Mouse (Mus musculus) embryonic facial prominence, embryonic 14.5 days (tissue): ENCODE results near the gene Capn8. TPM values are rescaled to one million over a fixed set of nuclear protein-coding genes. Genes with fewer than 3 reads are reported as not detected.

Experiments
- ATAC-seq: fragments of 200-750 bp; cut with Nextera tagmentation; 2 replicates; pipeline ENCODE4 v1.8.0; 2017; ENCODE audit warnings: low read depth, moderate number of reproducible peaks, moderate TSS enrichment
- DNase-seq: peaks from one replicate; pipeline ENCODE4 v3.0.0-alpha.2; 2015; ENCODE audit warnings: low spot score
- H3K27ac ChIP-seq: fragments of 300-500 bp; sonication (generic); replicated peaks from 2 replicates; pipeline ENCODE4 v1.5.1; 2014; ENCODE audit warnings: low read depth, mild to moderate bottlenecking, low read length, moderate library complexity
- H3K27me3 ChIP-seq: fragments of 300-500 bp; sonication (generic); replicated peaks from 2 replicates; pipeline ENCODE4 v1.6.1; 2014; ENCODE audit warnings: low read length; ENCODE audit not compliant: control insufficient read depth, insufficient read depth
- H3K36me3 ChIP-seq: fragments of 300-500 bp; sonication (generic); 2 replicates; pipeline ENCODE4 v1.6.1; 2014; ENCODE audit warnings: low read length, mixed read lengths; ENCODE audit not compliant: control insufficient read depth, insufficient read depth
- H3K4me1 ChIP-seq: fragments of 300-500 bp; sonication (generic); 2 replicates; pipeline ENCODE4 v1.6.1; 2014; ENCODE audit warnings: antibody characterized with exemption, low read length; ENCODE audit not compliant: control insufficient read depth, insufficient read depth
- H3K4me2 ChIP-seq: fragments of 300-500 bp; sonication (generic); 2 replicates; pipeline ENCODE4 v1.6.1; 2014; ENCODE audit warnings: low read depth, mild to moderate bottlenecking, low read length, moderate library complexity, mixed read lengths
- H3K4me3 ChIP-seq: fragments of 300-500 bp; sonication (generic); 2 replicates; pipeline ENCODE4 v1.5.1; 2014; ENCODE audit warnings: low read depth, mild to moderate bottlenecking, low read length
- H3K9ac ChIP-seq: fragments of 300-500 bp; sonication (generic); 2 replicates; pipeline ENCODE4 v1.6.1; 2014; ENCODE audit warnings: low read depth, mild to moderate bottlenecking, low read length, moderate library complexity, mixed read lengths
- H3K9me3 ChIP-seq: fragments of 300-500 bp; sonication (generic); 2 replicates; pipeline ENCODE4 v1.6.1; 2016; ENCODE audit warnings: low read length; ENCODE audit not compliant: control insufficient read depth
- WGBS: fragments of 180-500 bp; shearing (Covaris S2); extraction: QIAGEN DNeasy Blood & Tissue Kit; methylation state at CpG from one replicate; pipeline ENCODE4 v1.1.7; 2014; 5-methylcytosine and 5-hydroxymethylcytosine counted together
- polyA plus RNA-seq: library from polyadenylated mRNA; unstranded; fragments of >200 nt; fragmentation: Nextera tagmentation; extraction: Ambion mirVana; gene quantifications from 2 replicates; pipeline ENCODE4 v1.2.1, GENCODE M21; 2014

Gene Capn8
- polyA plus RNA-seq, 1 experiment from 2014 or later: 0.07 TPM

DNA sequence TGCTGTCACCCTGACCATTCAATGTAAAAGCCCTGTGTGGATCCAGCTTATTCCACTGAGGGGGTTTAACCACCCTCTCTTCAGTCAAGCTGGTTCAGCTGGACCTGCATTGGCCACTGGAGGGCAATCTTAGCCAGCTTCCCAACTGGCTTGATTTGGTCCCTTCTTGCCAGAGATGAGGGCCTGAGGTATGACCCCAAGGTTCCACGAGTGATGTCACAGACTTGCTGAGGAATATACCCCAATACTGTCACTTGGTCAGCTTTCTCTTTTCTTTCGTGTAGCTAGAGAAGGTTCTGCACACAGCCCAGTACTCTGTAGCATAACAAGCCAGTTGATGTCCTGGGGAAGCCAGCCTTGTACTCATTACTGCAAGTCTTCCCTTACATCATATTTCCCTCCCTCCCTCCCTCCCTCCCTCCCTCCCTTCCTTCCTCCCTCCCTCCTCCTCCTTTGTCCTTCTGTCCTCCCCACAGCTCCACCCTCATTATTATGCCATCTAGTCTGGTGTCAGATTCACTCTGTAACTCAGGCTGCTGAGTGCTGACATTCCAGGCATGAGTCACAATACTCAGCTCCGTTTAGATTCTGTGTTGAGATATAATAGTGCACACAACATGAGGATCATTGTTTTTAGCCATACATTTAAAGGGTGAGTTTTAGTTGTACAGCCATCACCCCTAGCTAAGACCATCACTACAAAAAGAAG, 4.3 kb upstream of the Capn8 start:
- no peak overlapping the region for H3K27ac ChIP-seq
- no peaks in the 10 kb centered on the region for H3K27me3 ChIP-seq
- H3K4me3 ChIP-seq: no peak overlapping the region
- WGBS: 29% methylated on average over 3 of the region's 3 CpGs
- DNase-seq (peak; percentile 63), ATAC-seq (peak; percentile 62)
- 0 out of 2 replicates have a peak, but pooled peaks cover 3% of the 10 kb centered on the region for H3K4me1 ChIP-seq
- no peaks in the 10 kb centered on the region for H3K36me3 ChIP-seq
- no peaks in the 10 kb centered on the region for H3K9me3 ChIP-seq
- H3K4me2 ChIP-seq: no peak overlapping the region
- H3K9ac ChIP-seq: no peak overlapping the region

DNA sequence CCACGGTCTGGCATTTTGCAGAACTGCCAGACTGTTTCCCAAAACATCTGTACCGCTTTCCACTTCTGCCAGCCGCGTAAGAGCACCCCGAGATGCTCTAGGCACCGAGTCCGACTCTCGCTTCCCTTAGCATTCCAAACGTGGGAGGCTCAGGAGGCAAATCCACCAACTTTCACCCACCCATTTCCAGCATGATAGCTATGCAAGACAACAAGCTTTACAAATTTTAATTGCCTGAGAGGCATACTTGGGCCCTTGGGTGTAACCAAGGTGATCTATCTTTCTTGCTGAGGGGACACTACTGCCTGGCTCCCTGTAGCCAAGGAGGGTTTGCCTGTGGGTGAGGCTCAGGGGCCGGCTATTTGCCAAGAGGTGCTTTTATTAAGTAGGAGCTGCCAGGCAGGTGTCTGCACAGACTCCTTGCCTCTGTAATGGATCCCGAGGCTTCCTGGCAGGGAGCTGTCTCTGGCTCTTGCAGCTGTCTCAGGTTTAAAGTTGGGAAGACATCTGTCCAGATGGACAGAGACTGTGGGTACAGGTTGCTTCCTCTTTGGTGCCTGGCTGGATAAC, 2.8 kb upstream of the Capn8 start:
- 0 out of 2 replicates have a peak overlapping the region, but pooled peaks have one; percentile 6 for H3K4me2 ChIP-seq

DNA sequence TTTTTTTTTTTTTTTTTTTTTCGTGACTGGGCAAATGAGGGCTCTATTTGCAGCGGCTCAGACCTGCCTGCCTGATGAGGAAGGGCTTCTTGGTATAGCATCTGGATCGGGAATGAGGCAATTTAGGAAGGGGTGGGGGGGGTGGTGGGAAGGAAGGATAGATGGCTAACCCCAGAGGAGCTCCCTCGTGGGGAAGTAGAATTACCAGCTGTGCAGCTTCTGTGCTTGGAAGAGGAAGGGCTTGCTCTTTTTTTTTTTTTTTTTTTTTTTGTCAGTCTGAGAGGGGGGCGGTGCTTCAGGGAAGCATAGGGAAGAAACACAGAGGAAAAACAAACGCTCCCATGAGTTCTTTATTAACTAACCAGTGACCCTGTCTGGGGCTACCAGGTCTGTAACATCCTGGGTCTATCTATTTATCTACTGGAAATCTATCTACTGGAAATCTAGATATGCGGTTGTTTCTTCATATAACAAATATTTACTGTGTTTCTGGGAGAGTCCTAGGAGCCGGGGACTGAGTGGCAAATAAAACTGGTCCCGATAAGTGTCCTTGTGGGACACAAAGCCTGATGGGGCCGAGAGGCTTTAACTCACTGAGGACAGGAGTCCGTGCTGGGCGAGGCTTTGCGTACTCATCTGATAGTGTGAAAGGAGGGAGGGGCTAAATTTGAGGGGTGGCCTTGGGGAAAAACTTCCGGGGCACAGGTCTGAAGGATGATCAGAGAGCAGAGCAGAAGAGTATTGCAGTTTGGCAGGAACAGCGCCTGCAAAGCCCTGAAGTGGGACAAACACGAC, 2.0 kb upstream of the Capn8 start:
- ATAC-seq (peak; percentile 34), DNase-seq (peak; percentile 86)
- Histone ChIP-seq H3K4me1 (0 out of 2 replicates have a peak, but pooled peaks cover 3% of the 10 kb centered on the region), H3K9ac (no peak overlapping the region), H3K36me3 (no peaks in the 10 kb centered on the region), H3K4me3 (no peak overlapping the region), H3K27me3 (no peaks in the 10 kb centered on the region), H3K27ac (no peak overlapping the region), H3K4me2 (0 out of 2 replicates have a peak overlapping the region, but pooled peaks have one; percentile 6), H3K9me3 (no peaks in the 10 kb centered on the region)
- WGBS: 36% methylated on average over 16 of the region's 16 CpGs

More for the DNA sequence above, 2.8 kb upstream of the Capn8 start:
- no peaks in the 10 kb centered on the region for H3K9me3 ChIP-seq
- no peaks in the 10 kb centered on the region for H3K27me3 ChIP-seq
- H3K4me3 ChIP-seq: no peak overlapping the region
- 0 out of 2 replicates have a peak, but pooled peaks have one; percentile 5 for ATAC-seq
- no peaks in the 10 kb centered on the region for H3K36me3 ChIP-seq
- 52% methylated on average over 11 of the region's 11 CpGs for WGBS
- 0 out of 2 replicates have a peak, but pooled peaks cover 3% of the 10 kb centered on the region for H3K4me1 ChIP-seq
- H3K9ac ChIP-seq: no peak overlapping the region
- no peak overlapping the region for H3K27ac ChIP-seq
- DNase-seq: peak; percentile 44

DNA sequence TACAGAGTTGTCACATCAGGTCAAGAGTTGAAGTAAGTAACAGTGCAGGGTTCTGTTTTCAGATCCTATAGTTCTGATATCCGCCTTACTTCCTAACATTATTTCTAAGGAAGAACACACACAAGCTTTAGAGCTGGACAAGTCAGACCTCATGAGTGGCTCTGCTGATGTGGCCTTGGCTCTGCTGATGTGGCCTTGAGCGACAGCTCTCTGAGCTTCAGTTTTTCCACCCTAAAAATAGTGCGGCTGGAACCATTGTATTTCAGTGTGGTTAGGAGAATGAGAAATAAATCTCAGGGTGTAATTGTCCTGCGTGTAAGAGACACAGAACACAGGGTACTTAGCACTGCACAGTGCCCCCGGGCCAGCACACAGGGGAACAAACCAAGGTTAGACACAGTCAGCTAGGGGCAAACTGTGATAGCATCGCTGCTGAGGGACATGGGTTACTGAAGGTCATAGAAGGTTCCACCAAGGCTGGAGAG, 586 bp downstream of the Capn8 start:
- ATAC-seq (no peak), DNase-seq (no peak)
- Histone ChIP-seq H3K4me3 (no peak overlapping the region), H3K4me1 (0 out of 2 replicates have a peak, but pooled peaks cover 3% of the 10 kb centered on the region), H3K9ac (no peak overlapping the region), H3K27ac (no peak overlapping the region), H3K27me3 (no peaks in the 10 kb centered on the region), H3K4me2 (no peak overlapping the region), H3K9me3 (no peaks in the 10 kb centered on the region), H3K36me3 (no peaks in the 10 kb centered on the region)
- WGBS: 82% methylated on average over 6 of the region's 6 CpGs

DNA sequence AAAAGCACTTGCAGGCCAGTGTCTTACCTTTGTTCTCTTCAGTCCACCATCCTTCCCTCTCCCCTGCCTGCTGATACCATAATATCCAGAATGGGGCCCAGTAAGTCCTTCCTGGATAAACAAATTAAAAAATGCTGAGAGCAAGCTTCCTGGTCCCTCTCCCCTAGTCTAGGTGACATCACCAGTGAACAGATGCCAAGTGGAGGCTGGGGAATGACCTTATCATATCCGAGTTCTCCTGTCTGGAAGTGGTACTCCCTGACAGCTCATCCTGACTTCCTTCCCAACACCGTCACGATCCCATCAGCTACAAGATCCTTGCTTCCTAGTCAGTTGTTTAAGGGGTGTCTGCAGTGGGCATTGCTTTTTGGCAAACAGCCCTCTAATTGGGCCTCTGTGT, 6.3 kb downstream of the Capn8 start:
- Histone ChIP-seq H3K36me3 (no peaks in the 10 kb centered on the region), H3K27ac (no peak overlapping the region), H3K27me3 (no peaks in the 10 kb centered on the region), H3K4me2 (no peak overlapping the region), H3K4me3 (no peak overlapping the region), H3K9ac (no peak overlapping the region), H3K9me3 (no peaks in the 10 kb centered on the region), H3K4me1 (peaks cover 8% of the 10 kb centered on the region; the same call in 1 of the 2 replicates)
- ATAC-seq (no peak), DNase-seq (peak; percentile 40)
- 74% methylated on average over 3 of the region's 3 CpGs for WGBS

DNA sequence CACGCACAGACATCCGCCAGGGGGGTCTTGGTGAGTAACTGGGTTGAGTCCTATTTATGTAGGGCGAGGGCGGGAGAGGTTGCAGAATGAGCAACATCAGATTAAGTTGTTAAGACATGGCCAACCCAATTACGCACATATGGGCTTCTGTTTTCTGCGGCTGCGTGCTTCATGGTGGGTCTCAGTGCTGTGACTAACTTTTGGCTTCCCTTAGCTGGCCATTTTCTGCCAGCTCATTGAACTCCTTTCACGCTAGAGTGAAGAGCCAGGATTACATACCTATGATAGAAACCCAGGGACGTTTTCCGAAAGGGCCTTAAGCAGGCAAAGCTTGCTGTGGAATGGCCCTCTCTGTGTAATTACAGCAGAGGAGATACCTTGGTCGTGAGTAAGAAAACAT, 7.2 kb downstream of the Capn8 start:
- WGBS: 76% methylated on average over 11 of the region's 11 CpGs
- Histone ChIP-seq H3K9ac (no peak overlapping the region), H3K36me3 (no peaks in the 10 kb centered on the region), H3K9me3 (no peaks in the 10 kb centered on the region), H3K27ac (no peak overlapping the region), H3K4me1 (peaks cover 8% of the 10 kb centered on the region; the same call in 1 of the 2 replicates), H3K4me3 (no peak overlapping the region), H3K4me2 (no peak overlapping the region), H3K27me3 (no peaks in the 10 kb centered on the region)
- DNase-seq (peak; percentile 42), ATAC-seq (no peak)

DNA sequence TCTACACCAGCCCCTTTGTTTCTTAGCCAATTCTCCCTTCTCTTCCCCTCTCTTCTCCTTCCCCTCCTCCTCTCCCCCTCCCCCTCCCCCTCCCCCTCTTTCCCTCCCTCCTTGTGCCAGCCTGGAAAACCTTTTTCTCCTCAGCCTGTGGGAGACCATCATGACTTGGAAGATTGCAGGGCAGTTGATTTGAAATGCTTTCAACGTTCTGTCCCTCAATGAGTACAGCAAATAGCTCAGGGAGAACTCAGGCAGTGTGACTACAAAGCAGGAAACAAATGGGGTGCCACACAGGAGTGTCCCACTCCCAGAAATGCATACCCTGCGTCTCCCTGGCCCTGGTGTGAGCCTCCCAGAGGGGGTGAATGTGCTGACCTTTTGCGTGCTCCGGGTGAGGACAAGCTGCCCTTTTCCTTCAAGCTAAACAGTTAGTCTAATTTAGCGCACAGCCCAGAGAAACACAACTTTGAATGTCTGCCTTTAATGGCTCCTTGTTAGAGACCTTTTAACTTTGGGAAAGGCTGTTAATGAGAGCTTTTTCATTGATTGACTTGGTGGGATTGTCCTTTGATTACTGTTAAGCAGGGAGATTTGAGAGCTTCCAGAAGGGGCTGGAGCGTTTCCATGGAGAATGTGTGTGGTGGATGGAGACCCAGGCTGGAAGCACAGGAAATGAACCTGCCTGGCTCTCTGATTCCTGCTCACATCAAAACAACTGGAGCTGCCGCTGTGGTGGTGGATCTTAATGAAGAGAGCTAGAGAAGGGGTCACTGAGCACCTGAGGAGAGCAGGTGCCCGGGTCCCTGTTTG, 9.3 kb downstream of the Capn8 start:
- H3K27ac ChIP-seq: no peak overlapping the region

DNA sequence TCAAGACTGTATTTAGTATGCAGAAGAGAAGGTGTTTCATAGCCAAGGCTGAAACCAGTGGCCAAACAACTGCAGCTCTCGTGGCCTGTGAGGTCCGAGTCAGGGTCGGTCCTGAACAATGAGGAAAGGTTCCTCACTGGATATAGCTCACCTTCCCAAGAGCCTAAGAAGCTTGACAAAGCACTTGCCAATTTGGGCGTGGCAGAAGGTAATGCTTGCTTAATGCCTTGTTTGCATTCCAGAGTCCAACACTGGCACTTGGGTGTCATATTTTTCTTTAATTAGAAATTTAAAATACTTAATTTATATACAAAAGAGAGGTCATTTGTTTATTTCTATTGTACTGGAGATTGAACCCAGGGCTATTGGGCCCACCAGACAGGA, 9.9 kb downstream of the Capn8 start:
- ATAC-seq (no peak), DNase-seq (peak; percentile 41)
- H3K4me3 ChIP-seq: no peak overlapping the region
- H3K4me1 ChIP-seq: peaks cover 8% of the 10 kb centered on the region; the same call in 1 of the 2 replicates
- H3K9me3 ChIP-seq: no peaks in the 10 kb centered on the region
- H3K9ac ChIP-seq: no peak overlapping the region
- 50% methylated on average over 4 of the region's 4 CpGs for WGBS
- H3K4me2 ChIP-seq: no peak overlapping the region
- H3K27me3 ChIP-seq: no peaks in the 10 kb centered on the region
- no peak overlapping the region for H3K27ac ChIP-seq
- no peaks in the 10 kb centered on the region for H3K36me3 ChIP-seq

More for the DNA sequence above, 9.3 kb downstream of the Capn8 start:
- 17% methylated on average over 8 of the region's 8 CpGs for WGBS
- DNase-seq (no peak), ATAC-seq (no peak)
- Histone ChIP-seq H3K9me3 (no peaks in the 10 kb centered on the region), H3K4me2 (no peak overlapping the region), H3K4me1 (peaks cover 8% of the 10 kb centered on the region; the same call in 1 of the 2 replicates), H3K36me3 (no peaks in the 10 kb centered on the region), H3K27me3 (no peaks in the 10 kb centered on the region), H3K4me3 (no peak overlapping the region), H3K9ac (no peak overlapping the region)
